Mouse (Mus musculus): ENCODE results near the gene Abi3.

DNA sequence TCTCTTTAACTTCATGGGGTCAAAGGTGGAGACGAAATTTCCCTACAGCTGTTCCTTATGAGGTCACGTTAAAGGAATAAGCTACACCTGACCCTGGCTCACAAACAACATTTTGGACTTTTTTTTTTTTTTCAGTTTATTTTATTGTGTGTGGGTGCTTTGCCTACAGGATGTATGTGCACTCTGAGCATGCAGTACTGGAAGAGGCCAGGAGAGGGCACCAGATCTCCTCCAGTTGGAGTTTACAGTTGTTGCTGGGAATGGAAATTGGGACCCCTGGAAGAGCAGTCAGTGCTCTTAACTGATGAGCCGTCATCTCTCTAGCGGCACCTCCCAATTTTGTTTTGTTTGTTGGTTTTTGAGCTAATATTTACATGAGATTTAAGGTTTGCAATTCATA lies 56.6 kb downstream of the Abi3 start:
- TF ChIP-seq MYOD1 (IDR thresholded peaks at IDR 0.05; ENCODE audit: control insufficient read depth in 1 of 3, insufficient read length in 2 of 3, low read depth in 2 of 3) (no peak), CEBPB (IDR thresholded peaks at IDR 0.05; ENCODE audit: insufficient read depth, poor library complexity, severe bottlenecking) (no peak), USF1 (IDR thresholded peaks at IDR 0.05; ENCODE audit: low read depth) (no peak), POLR2A (IDR thresholded peaks at IDR 0.05; ENCODE audit: insufficient read length, low read depth) (no peak), POLR2AphosphoS2 (IDR thresholded peaks at IDR 0.05; ENCODE audit: insufficient read length, low read depth) (no peak), E2F4 (IDR thresholded peaks at IDR 0.05; ENCODE audit: insufficient read depth) (no peak)

All from myocyte (in vitro differentiated cells).